Mouse (Mus musculus) neutrophil, adult 65 days (primary cell): ENCODE measurements around the gene Tmem121b. TPM values are rescaled to one million over a fixed set of nuclear protein-coding genes. Genes with fewer than 3 reads are reported as not detected.

ENCODE experiments used
- total RNA-seq: library from RNA; stranded (reverse); gene quantifications from 2 replicates; pipeline ENCODE4 v1.2.4, GENCODE M21; 2023

Gene Tmem121b
- total RNA-seq = 0.13 TPM in 1 of 2 replicates, not detected in the other

GRCm38 (mm10) chr6:120493374-120494181 lies at the start of gene Tmem121b:
TSS of gene Tmem121b (minus strand) at chr6:120493807.

GRCm38 (mm10) chr6:120531020-120531965 lies 37.7 kb upstream of the Tmem121b start, which contains the start of gene Hdhd5:
TSS of gene Hdhd5 (minus strand) at chr6:120531319.

GRCm38 (mm10) chr6:120463086-120463871 lies 30.3 kb downstream of the Tmem121b start, which contains the start of gene Il17ra:
TSS of gene Il17ra (plus strand) at chr6:120463247.

Other genes starting within 250 kb of the Tmem121b start
- not detected in 2 replicates for gene D330020A13Rik, start 199.4 kb downstream of the Tmem121b start, total RNA-seq
- not detected in 2 replicates for gene B4galnt3, start 199.2 kb downstream of the Tmem121b start, total RNA-seq
- gene Kdm5a, start 129.7 kb downstream of the Tmem121b start, total RNA-seq = 114 and 178 TPM in 2 replicates
- 8.5 and 8.7 TPM in 2 replicates for gene Ccdc77, start 129.4 kb downstream of the Tmem121b start, total RNA-seq
- gene Il17ra, start 30.6 kb downstream of the Tmem121b start, total RNA-seq = 376 and 459 TPM in 2 replicates
- gene Hdhd5, start 37.5 kb upstream of the Tmem121b start, total RNA-seq = 2.4 and 2.8 TPM in 2 replicates
- 2.7 and 9.5 TPM in 2 replicates for gene Cecr2, start 172.6 kb upstream of the Tmem121b start, total RNA-seq